Mouse (Mus musculus): ENCODE data around the gene Pik3r5.

DNA sequence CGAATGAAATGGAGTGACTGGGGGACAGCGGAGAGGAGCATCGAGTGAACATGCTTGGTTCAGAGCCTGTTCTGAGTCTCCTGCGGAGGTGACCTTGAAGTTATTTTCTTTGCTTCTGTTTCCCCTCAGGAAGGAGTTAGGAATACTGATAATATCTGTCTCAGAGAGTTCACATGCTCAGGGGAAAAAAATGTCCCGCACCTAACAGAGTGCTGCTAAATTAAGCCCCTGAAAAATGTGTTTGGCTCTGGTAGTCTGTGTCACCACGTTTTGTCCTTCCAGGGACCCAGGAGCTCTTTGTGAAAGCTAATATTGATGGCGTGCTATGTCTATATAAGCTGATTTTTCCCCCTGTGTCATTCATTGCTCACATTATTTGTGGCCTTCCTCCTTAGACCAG, 113.3 kb downstream of the Pik3r5 start:
- TF ChIP-seq CTCF (conservative IDR thresholded peaks at IDR 0.05; ENCODE audit: low read length) = no peak
- no peak for TF ChIP-seq NANOG (IDR thresholded peaks at IDR 0.05; ENCODE audit: borderline replicate concordance, low read length)
- no peak for TF ChIP-seq POU5F1 (IDR thresholded peaks at IDR 0.05; ENCODE audit: borderline replicate concordance, low read length)
